Mouse (Mus musculus) kidney, embryonic 14.5 days (tissue): Measurements from ENCODE around the gene Rars2. TPM values are rescaled to one million over a fixed set of nuclear protein-coding genes. Genes with fewer than 3 reads are reported as not detected.

Experiments
- ATAC-seq: fragments of 200-750 bp; cut with Nextera tagmentation; 2 replicates; pipeline ENCODE4 v1.8.0; 2017; ENCODE audit warnings: moderate number of reproducible peaks, mild to moderate bottlenecking, moderate TSS enrichment, moderate library complexity; ENCODE audit not compliant: low FRiP score, low TSS enrichment
- H3K27ac ChIP-seq: fragments of 300-500 bp; sonication (generic); 2 replicates; pipeline ENCODE4 v1.5.1; 2014; ENCODE audit warnings: low read depth, mild to moderate bottlenecking, low read length, moderate library complexity, mixed read lengths
- H3K27me3 ChIP-seq: fragments of 300-500 bp; sonication (generic); 2 replicates; pipeline ENCODE4 v1.6.1; 2014; ENCODE audit warnings: mild to moderate bottlenecking, low read length; ENCODE audit not compliant: control insufficient read depth, insufficient read depth
- H3K36me3 ChIP-seq: fragments of 300-500 bp; sonication (generic); 2 replicates; pipeline ENCODE4 v1.6.1; 2014; ENCODE audit warnings: low read length, mixed read lengths; ENCODE audit not compliant: control insufficient read depth, insufficient read depth
- H3K4me1 ChIP-seq: fragments of 300-500 bp; sonication (generic); 2 replicates; pipeline ENCODE4 v1.6.1; 2014; ENCODE audit warnings: low read length, mixed read lengths; ENCODE audit not compliant: control insufficient read depth, insufficient read depth
- H3K4me2 ChIP-seq: fragments of 300-500 bp; sonication (generic); replicated peaks from 2 replicates; pipeline ENCODE4 v1.6.1; 2014; ENCODE audit warnings: low read depth, mild to moderate bottlenecking, low read length
- H3K4me3 ChIP-seq: fragments of 300-500 bp; sonication (generic); 2 replicates; pipeline ENCODE4 v1.5.1; 2014; ENCODE audit warnings: mild to moderate bottlenecking, low read length
- H3K9ac ChIP-seq: fragments of 300-500 bp; sonication (generic); 2 replicates; pipeline ENCODE4 v1.6.1; 2014; ENCODE audit warnings: low read depth, mild to moderate bottlenecking, low read length, moderate library complexity
- H3K9me3 ChIP-seq: fragments of 300-500 bp; sonication (generic); 2 replicates; pipeline ENCODE4 v1.6.1; 2016; ENCODE audit warnings: low read length; ENCODE audit not compliant: control insufficient read depth
- WGBS: fragments of 180-500 bp; shearing (Covaris S2); extraction: QIAGEN DNeasy Blood & Tissue Kit; methylation state at CpG from one replicate; pipeline ENCODE4 v1.1.7; 2014; 5-methylcytosine and 5-hydroxymethylcytosine counted together
- polyA plus RNA-seq: library from polyadenylated mRNA; unstranded; fragments of >200 nt; fragmentation: Nextera tagmentation; extraction: Ambion mirVana; gene quantifications from 2 replicates; pipeline ENCODE4 v1.2.1, GENCODE M21; 2014

Gene Rars2
- polyA plus RNA-seq, 1 experiment from 2014 or later = 68.9 TPM

DNA sequence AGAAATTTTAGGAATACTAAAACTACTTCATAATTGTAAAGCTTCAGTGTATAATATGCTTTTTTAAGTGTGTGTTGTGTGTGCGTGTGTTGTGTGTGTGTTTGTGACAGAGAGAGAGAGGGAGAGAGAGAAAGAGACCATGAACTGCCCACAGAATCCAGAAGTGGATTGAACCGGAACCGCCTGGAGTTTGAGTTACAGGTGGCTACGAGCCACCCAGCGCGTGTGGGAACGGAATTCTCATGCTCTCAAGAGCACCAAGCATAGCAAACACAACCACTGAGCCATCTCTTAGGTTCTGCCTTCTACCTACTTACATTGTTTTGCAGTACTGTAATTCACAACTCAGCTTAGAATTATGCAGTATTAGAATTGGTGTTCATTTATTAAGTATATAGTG is 19.4 kb downstream of the Rars2 start:
- H3K4me2 ChIP-seq = no peak overlapping the region
- H3K27me3 ChIP-seq = no peaks in the 10 kb centered on the region
- H3K9me3 ChIP-seq = no peaks in the 10 kb centered on the region
- H3K9ac ChIP-seq = no peak overlapping the region
- 0 out of 2 replicates have a peak, but pooled peaks have one; percentile 52 for ATAC-seq
- 74% methylated on average over 7 of the region's 7 CpGs for WGBS
- H3K4me3 ChIP-seq = no peak overlapping the region
- no peak overlapping the region for H3K27ac ChIP-seq
- no peaks in the 10 kb centered on the region for H3K4me1 ChIP-seq
- H3K36me3 ChIP-seq = peaks cover 35% of the 10 kb centered on the region

DNA sequence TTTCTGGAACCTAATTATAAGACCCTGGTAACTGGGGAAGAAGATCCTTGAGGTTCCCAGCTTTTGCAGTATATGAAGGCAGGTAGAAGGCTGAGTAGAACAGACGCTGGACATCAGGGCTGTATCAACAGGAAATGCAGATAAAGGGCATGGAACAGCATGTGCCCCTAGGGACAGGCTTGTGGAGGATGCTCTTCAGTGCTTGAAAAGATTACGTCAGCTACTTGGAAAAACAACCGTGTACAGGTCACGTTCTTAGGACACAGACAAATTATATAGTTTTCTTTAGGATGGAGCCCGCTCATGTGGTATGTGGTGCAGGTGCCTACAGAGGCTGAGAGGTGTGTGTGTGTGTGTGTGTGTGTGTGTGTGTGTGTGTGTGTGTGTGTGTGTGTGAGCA is 21.3 kb downstream of the Rars2 start:
- Histone ChIP-seq H3K4me1 (0 out of 2 replicates have a peak, but pooled peaks cover 3% of the 10 kb centered on the region), H3K27ac (no peak overlapping the region), H3K4me2 (no peak overlapping the region), H3K9me3 (no peaks in the 10 kb centered on the region), H3K27me3 (no peaks in the 10 kb centered on the region), H3K4me3 (no peak overlapping the region), H3K36me3 (peaks cover 32% of the 10 kb centered on the region), H3K9ac (no peak overlapping the region)
- WGBS = 77% methylated on average over 5 of the region's 5 CpGs
- no peak for ATAC-seq

DNA sequence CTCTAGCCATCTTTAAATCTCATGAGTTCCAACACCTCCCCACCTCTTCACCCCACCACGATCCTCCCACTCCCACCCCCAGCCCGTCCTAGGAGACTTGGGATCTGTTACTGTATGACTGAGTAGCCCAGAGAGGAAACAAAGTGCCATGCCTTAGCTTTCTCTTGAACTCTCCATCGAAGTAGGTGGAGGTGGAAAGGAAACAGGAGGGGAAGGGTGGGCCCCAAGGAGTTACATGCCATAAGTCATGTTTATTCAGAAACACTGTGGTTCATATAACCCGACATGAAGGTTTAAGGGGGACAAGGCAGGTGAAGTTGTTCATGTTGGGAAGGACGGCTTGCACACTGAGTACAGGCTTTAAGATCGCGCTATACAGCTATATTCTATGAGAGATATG is 22.6 kb downstream of the Rars2 start:
- no peak overlapping the region for H3K9ac ChIP-seq
- no peaks in the 10 kb centered on the region for H3K27me3 ChIP-seq
- WGBS = 80% methylated on average over 7 of the region's 7 CpGs
- 0 out of 2 replicates have a peak, but pooled peaks cover 3% of the 10 kb centered on the region for H3K4me1 ChIP-seq
- no peak overlapping the region for H3K27ac ChIP-seq
- H3K4me2 ChIP-seq = no peak overlapping the region
- H3K36me3 ChIP-seq = peaks cover 26% of the 10 kb centered on the region
- H3K9me3 ChIP-seq = no peaks in the 10 kb centered on the region
- H3K4me3 ChIP-seq = no peak overlapping the region
- ATAC-seq = no peak

- Histone ChIP-seq H3K27ac (no peak overlapping the region), H3K4me3 (no peak overlapping the region), H3K4me1 (0 out of 2 replicates have a peak, but pooled peaks cover 3% of the 10 kb centered on the region), H3K27me3 (no peaks in the 10 kb centered on the region), H3K36me3 (peaks cover 27% of the 10 kb centered on the region), H3K9ac (no peak overlapping the region), H3K9me3 (no peaks in the 10 kb centered on the region), H3K4me2 (no peak overlapping the region)
- ATAC-seq = no peak
- WGBS = 84% methylated on average over 4 of the region's 4 CpGs
Observed at GRCm38 (mm10) chr4:34637851-34638250, 23.1 kb downstream of the Rars2 start.

GRCm38 (mm10) chr4:34639745-34640364 is 25.1 kb downstream of the Rars2 start:
- H3K9me3 ChIP-seq = no peaks in the 10 kb centered on the region
- no peaks in the 10 kb centered on the region for H3K27me3 ChIP-seq
- no peak overlapping the region for H3K4me2 ChIP-seq
- H3K27ac ChIP-seq = no peak overlapping the region
- 61% methylated on average over 5 of the region's 5 CpGs for WGBS
- peaks cover 20% of the 10 kb centered on the region for H3K36me3 ChIP-seq
- peak; percentile 62; the same call in 1 of the 2 replicates for ATAC-seq
- no peak overlapping the region for H3K9ac ChIP-seq
- H3K4me3 ChIP-seq = no peak overlapping the region
- H3K4me1 ChIP-seq = 0 out of 2 replicates have a peak, but pooled peaks cover 3% of the 10 kb centered on the region

GRCm38 (mm10) chr4:34640731-34641130 is 26.0 kb downstream of the Rars2 start:
- no peak overlapping the region for H3K4me2 ChIP-seq
- WGBS = 95% methylated on average over 3 of the region's 3 CpGs
- no peaks in the 10 kb centered on the region for H3K27me3 ChIP-seq
- H3K9ac ChIP-seq = no peak overlapping the region
- no peak overlapping the region for H3K4me3 ChIP-seq
- H3K4me1 ChIP-seq = 0 out of 2 replicates have a peak, but pooled peaks cover 3% of the 10 kb centered on the region
- H3K36me3 ChIP-seq = peaks cover 21% of the 10 kb centered on the region
- ATAC-seq = no peak
- H3K9me3 ChIP-seq = no peaks in the 10 kb centered on the region
- H3K27ac ChIP-seq = no peak overlapping the region

GRCm38 (mm10) chr4:34644779-34645178 is 30.0 kb downstream of the Rars2 start:
- Histone ChIP-seq H3K36me3 (peaks cover 37% of the 10 kb centered on the region), H3K27ac (no peak overlapping the region), H3K9ac (no peak overlapping the region), H3K27me3 (no peaks in the 10 kb centered on the region), H3K4me3 (no peak overlapping the region), H3K4me2 (no peak overlapping the region), H3K4me1 (no peaks in the 10 kb centered on the region), H3K9me3 (no peaks in the 10 kb centered on the region)
- no peak for ATAC-seq

DNA sequence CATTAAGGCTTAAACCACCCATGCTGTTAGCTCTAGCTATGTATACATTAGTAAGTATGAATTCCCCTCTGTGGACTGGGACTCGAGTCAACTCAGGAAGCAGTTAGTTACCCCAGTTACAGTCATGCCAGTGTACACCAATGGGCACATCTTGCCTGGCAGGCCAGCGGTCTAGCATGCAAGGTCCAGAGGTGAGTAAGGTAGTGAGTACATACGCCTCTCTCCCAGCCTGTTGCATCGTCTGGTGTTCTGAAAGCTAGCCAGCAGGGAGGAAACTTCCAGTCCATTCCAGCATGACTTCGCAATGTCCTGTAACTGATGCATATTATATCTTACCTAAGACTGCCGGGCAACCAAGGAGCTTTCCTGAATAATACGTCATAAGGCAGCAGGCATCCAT is 38.4 kb downstream of the Rars2 start:
- Histone ChIP-seq H3K4me3 (no peak overlapping the region), H3K9me3 (no peaks in the 10 kb centered on the region), H3K9ac (no peak overlapping the region), H3K27ac (no peak overlapping the region), H3K36me3 (peaks cover 48% of the 10 kb centered on the region), H3K4me2 (no peak overlapping the region), H3K4me1 (no peaks in the 10 kb centered on the region), H3K27me3 (no peaks in the 10 kb centered on the region)
- WGBS = 87% methylated on average over 7 of the region's 7 CpGs
- no peak for ATAC-seq

DNA sequence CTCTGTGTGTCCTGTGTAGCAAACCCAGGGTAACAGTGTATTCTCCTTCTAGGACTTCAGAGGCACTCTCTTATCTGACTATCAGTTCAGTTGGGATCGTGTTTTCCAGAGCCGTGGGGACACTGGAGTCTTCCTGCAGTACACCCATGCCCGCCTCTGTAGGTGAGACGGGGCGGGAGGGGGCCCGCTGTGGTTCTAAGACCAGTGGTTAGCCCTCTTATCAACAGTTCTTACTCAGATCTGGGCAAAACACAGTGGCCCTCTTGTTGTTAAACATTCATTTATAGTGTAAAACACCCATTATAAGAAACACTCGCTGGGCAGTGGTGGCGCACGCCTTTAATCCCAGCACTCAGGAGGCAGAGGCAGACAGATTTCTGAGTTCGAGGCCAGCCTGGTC is 41.3 kb downstream of the Rars2 start:
- Histone ChIP-seq H3K4me2 (no peak overlapping the region), H3K4me1 (no peaks in the 10 kb centered on the region), H3K9ac (no peak overlapping the region), H3K27ac (no peak overlapping the region), H3K27me3 (no peaks in the 10 kb centered on the region), H3K36me3 (peaks cover 61% of the 10 kb centered on the region), H3K4me3 (no peak overlapping the region), H3K9me3 (no peaks in the 10 kb centered on the region)
- ATAC-seq = no peak
- 99% methylated on average over 10 of the region's 10 CpGs for WGBS
